Mouse (Mus musculus) adrenal gland, postnatal 14 days (tissue): ENCODE data around the gene Twf1. TPM values are rescaled to one million over a fixed set of nuclear protein-coding genes. Genes with fewer than 3 reads are reported as not detected.

ENCODE experiments used
- total RNA-seq: library from RNA; stranded (reverse); gene quantifications from 2 replicates; pipeline ENCODE4 v1.2.3, GENCODE M21; 2021

Gene Twf1
- total RNA-seq, 1 experiment from 2014 or later: 69.1 TPM

Other genes with a start within 250 kb of the Twf1 start
- gene Adamts20, start 124.5 kb downstream of the Twf1 start, total RNA-seq: 3.0 and 3.3 TPM in 2 replicates
- gene Pus7l, start 46.3 kb downstream of the Twf1 start, total RNA-seq: 5.2 and 6.3 TPM in 2 replicates
- gene Irak4, start 46.2 kb downstream of the Twf1 start, total RNA-seq: 15.7 and 17.5 TPM in 2 replicates
- gene Tmem117, start 39.3 kb upstream of the Twf1 start, total RNA-seq: 4.8 and 5.2 TPM in 2 replicates